Mouse (Mus musculus) testis, postnatal 10 days (tissue): ENCODE results near the gene Serpinb6b.
A peak's percentile ranks its signal among the peaks of the same experiment; 100 is the strongest.

Experiments used
- DNase-seq: peaks from one replicate; pipeline ENCODE4 v3.0.0; 2021; ENCODE audit warnings: low spot score

Serpinb6b gene

GRCm38 (mm10) chr13:32974889-32975460, 10.0 kb downstream of the Serpinb6b start:
- no peak for DNase-seq

GRCm38 (mm10) chr13:32975710-32976109, 10.7 kb downstream of the Serpinb6b start:
- DNase-seq: no peak

- DNase-seq: no peak
Observed at GRCm38 (mm10) chr13:32982556-32983042, 17.6 kb downstream of the Serpinb6b start.

- no peak for DNase-seq
Observed at GRCm38 (mm10) chr13:32986256-32986655, 21.2 kb downstream of the Serpinb6b start.

GRCm38 (mm10) chr13:32993152-32993893, 28.3 kb downstream of the Serpinb6b start:
- no peak for DNase-seq

GRCm38 (mm10) chr13:32993894-32994242, 28.9 kb downstream of the Serpinb6b start:
- no peak for DNase-seq

- no peak for DNase-seq
Observed at GRCm38 (mm10) chr13:32995051-32995450, 30.0 kb downstream of the Serpinb6b start.

- DNase-seq: no peak
Observed at GRCm38 (mm10) chr13:33001341-33001740, 36.3 kb downstream of the Serpinb6b start.

- DNase-seq: no peak
Observed at GRCm38 (mm10) chr13:33002950-33003349, 37.9 kb downstream of the Serpinb6b start, which contains the start of gene Serpinb9. TSS of gene Serpinb9 (plus strand) at chr13:33003250.

GRCm38 (mm10) chr13:33003523-33004413, 38.8 kb downstream of the Serpinb6b start:
- no peak for DNase-seq

- DNase-seq: peak; percentile 87
Observed at GRCm38 (mm10) chr13:33004414-33005105, 39.6 kb downstream of the Serpinb6b start.

- no peak for DNase-seq
Observed at GRCm38 (mm10) chr13:33005501-33006075, 40.6 kb downstream of the Serpinb6b start.

GRCm38 (mm10) chr13:33006555-33006954, 41.5 kb downstream of the Serpinb6b start:
- DNase-seq: no peak

- no peak for DNase-seq
Observed at GRCm38 (mm10) chr13:33012395-33012794, 47.4 kb downstream of the Serpinb6b start.

- DNase-seq: no peak
Observed at GRCm38 (mm10) chr13:33013271-33013670, 48.3 kb downstream of the Serpinb6b start.

- no peak for DNase-seq
Observed at GRCm38 (mm10) chr13:33022371-33022770, 57.4 kb downstream of the Serpinb6b start.

- DNase-seq: no peak
Observed at GRCm38 (mm10) chr13:33026427-33027057, 61.5 kb downstream of the Serpinb6b start.

- DNase-seq: no peak
Observed at GRCm38 (mm10) chr13:33027244-33027643, 62.2 kb downstream of the Serpinb6b start, which contains the start of gene Serpinb9b. TSS of gene Serpinb9b (plus strand) at chr13:33027416.

GRCm38 (mm10) chr13:33028146-33028545, 63.1 kb downstream of the Serpinb6b start:
- DNase-seq: no peak

GRCm38 (mm10) chr13:33028550-33028949, 63.5 kb downstream of the Serpinb6b start:
- no peak for DNase-seq
